Mouse (Mus musculus) kidney, embryonic 16.5 days (tissue): ENCODE measurements around the gene Net1. TPM values are rescaled to one million over a fixed set of nuclear protein-coding genes. Genes with fewer than 3 reads are reported as not detected.
A peak's percentile ranks its signal among the peaks of the same experiment; 100 is the strongest.

Experiments
- ATAC-seq: fragments of 200-750 bp; cut with Nextera tagmentation; 2 replicates; pipeline ENCODE4 v1.8.0; 2017; ENCODE audit warnings: moderate TSS enrichment; ENCODE audit not compliant: low FRiP score, low TSS enrichment
- H3K27ac ChIP-seq: fragments of 300-500 bp; sonication (generic); 2 replicates; pipeline ENCODE4 v1.5.1; 2014; ENCODE audit warnings: low read length
- H3K27me3 ChIP-seq: fragments of 300-500 bp; sonication (generic); 2 replicates; pipeline ENCODE4 v1.6.1; 2014; ENCODE audit warnings: low read length, control low read depth, mixed read lengths; ENCODE audit not compliant: insufficient read depth
- H3K36me3 ChIP-seq: fragments of 300-500 bp; sonication (generic); 2 replicates; pipeline ENCODE4 v1.6.1; 2014; ENCODE audit warnings: low read length, control low read depth, mixed read lengths; ENCODE audit not compliant: insufficient read depth
- H3K4me1 ChIP-seq: fragments of 300-500 bp; sonication (generic); 2 replicates; pipeline ENCODE4 v1.6.1; 2014; ENCODE audit warnings: low read length, control low read depth, mixed read lengths; ENCODE audit not compliant: insufficient read depth
- H3K4me2 ChIP-seq: fragments of 300-500 bp; sonication (generic); replicated peaks from 2 replicates; pipeline ENCODE4 v1.6.1; 2014; ENCODE audit warnings: low read depth, low read length
- H3K4me3 ChIP-seq: fragments of 300-500 bp; sonication (generic); 2 replicates; pipeline ENCODE4 v1.5.1; 2014; ENCODE audit warnings: mild to moderate bottlenecking, low read length
- H3K9ac ChIP-seq: fragments of 300-500 bp; sonication (generic); replicated peaks from 2 replicates; pipeline ENCODE4 v1.6.1; 2014; ENCODE audit warnings: low read length
- H3K9me3 ChIP-seq: fragments of 300-500 bp; sonication (generic); 2 replicates; pipeline ENCODE4 v1.6.1; 2016; ENCODE audit warnings: low read length, control low read depth
- WGBS: fragments of 180-500 bp; shearing (Covaris S2); extraction: QIAGEN DNeasy Blood & Tissue Kit; methylation state at CpG from one replicate; pipeline ENCODE4 v1.1.7; 2014; 5-methylcytosine and 5-hydroxymethylcytosine counted together
- polyA plus RNA-seq: library from polyadenylated mRNA; unstranded; fragments of >200 nt; fragmentation: Nextera tagmentation; extraction: Ambion mirVana; gene quantifications from 2 replicates; pipeline ENCODE4 v1.2.1, GENCODE M21; 2015

Net1 gene
- polyA plus RNA-seq, 1 experiment from 2014 or later = 60.9 TPM

GRCm38 (mm10) chr13:3892601-3893000 is 25.4 kb downstream of the Net1 start:
- H3K9me3 ChIP-seq = no peaks in the 10 kb centered on the region
- H3K4me1 ChIP-seq = peaks cover 18% of the 10 kb centered on the region
- peak overlapping the region; percentile 71 for H3K4me2 ChIP-seq
- WGBS = 21% methylated on average over 7 of the region's 7 CpGs
- peaks cover 13% of the 10 kb centered on the region for H3K36me3 ChIP-seq
- H3K27me3 ChIP-seq = no peaks in the 10 kb centered on the region
- H3K9ac ChIP-seq = peak overlapping the region; percentile 70
- H3K27ac ChIP-seq = peak overlapping the region; percentile 43; the same call in 1 of the 2 replicates
- peak overlapping the region; percentile 72 for H3K4me3 ChIP-seq
- ATAC-seq = no peak

- H3K9me3 ChIP-seq = no peaks in the 10 kb centered on the region
- peak overlapping the region; percentile 71 for H3K4me2 ChIP-seq
- 29% methylated on average over 8 of the region's 8 CpGs for WGBS
- H3K27ac ChIP-seq = peak overlapping the region; percentile 69; the same call in 1 of the 2 replicates
- H3K36me3 ChIP-seq = peaks cover 24% of the 10 kb centered on the region
- H3K4me3 ChIP-seq = peak overlapping the region; percentile 72
- ATAC-seq = peak; percentile 32; the same call in 1 of the 2 replicates
- H3K27me3 ChIP-seq = no peaks in the 10 kb centered on the region
- H3K9ac ChIP-seq = peak overlapping the region; percentile 54
- H3K4me1 ChIP-seq = peaks cover 18% of the 10 kb centered on the region
Observed at GRCm38 (mm10) chr13:3891479-3892087, 26.4 kb downstream of the Net1 start.

DNA sequence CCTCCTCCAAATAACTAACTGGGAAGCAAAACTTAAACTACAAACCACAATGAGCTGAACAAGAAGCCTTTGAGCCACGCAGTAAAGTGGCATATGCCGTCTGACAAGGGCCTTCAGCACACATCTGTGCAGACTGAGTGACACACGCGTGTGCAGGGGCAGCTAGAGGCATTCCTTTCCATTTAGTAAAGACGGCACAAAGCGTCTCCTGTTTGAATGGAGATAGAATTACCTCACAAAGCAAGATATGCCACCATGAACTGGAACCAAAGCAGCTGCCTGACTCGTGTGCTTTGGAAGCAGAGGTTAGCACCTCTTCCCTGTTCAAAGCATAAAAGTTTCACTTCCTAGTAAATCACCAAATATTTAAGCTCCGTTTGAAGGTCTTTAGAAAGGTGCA is 28.0 kb downstream of the Net1 start:
- no peak overlapping the region for H3K4me3 ChIP-seq
- peak overlapping the region; percentile 27 for H3K4me2 ChIP-seq
- H3K9me3 ChIP-seq = no peaks in the 10 kb centered on the region
- H3K27ac ChIP-seq = peak overlapping the region; percentile 65
- peaks cover 18% of the 10 kb centered on the region for H3K4me1 ChIP-seq
- 0 out of 2 replicates have a peak overlapping the region, but pooled peaks have one; percentile 44 for H3K9ac ChIP-seq
- no peak for ATAC-seq
- WGBS = 19% methylated on average over 8 of the region's 8 CpGs
- H3K27me3 ChIP-seq = no peaks in the 10 kb centered on the region
- peaks cover 33% of the 10 kb centered on the region for H3K36me3 ChIP-seq

DNA sequence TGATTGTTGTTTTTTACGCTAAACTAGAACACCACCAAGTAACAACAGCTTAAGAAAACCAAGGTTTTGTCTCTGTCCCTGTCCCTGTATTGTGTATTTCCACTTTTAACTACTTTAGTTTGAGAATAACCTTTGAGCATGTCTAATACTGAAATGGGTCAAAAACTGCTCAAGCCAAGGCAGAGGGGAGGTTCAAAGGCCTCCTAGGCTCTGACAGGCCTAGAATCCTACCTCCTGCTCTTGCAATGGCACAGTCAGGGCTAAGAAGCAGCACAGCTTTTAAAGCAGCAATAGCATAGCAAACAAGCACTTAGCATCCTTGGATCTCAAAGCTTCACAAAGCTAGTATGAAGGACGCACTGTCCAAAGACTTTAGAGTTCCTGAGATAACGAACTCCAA is 28.9 kb downstream of the Net1 start:
- no peak for ATAC-seq
- Histone ChIP-seq H3K27me3 (no peaks in the 10 kb centered on the region), H3K27ac (no peak overlapping the region), H3K4me2 (no peak overlapping the region), H3K4me1 (peaks cover 18% of the 10 kb centered on the region), H3K4me3 (no peak overlapping the region), H3K9ac (no peak overlapping the region), H3K36me3 (peaks cover 43% of the 10 kb centered on the region), H3K9me3 (no peaks in the 10 kb centered on the region)
- WGBS = 93% methylated on average over 3 of the region's 3 CpGs

- Histone ChIP-seq H3K4me1 (peaks cover 11% of the 10 kb centered on the region), H3K9ac (no peak overlapping the region), H3K9me3 (no peaks in the 10 kb centered on the region), H3K36me3 (peaks cover 56% of the 10 kb centered on the region), H3K27ac (no peak overlapping the region), H3K27me3 (no peaks in the 10 kb centered on the region), H3K4me3 (no peak overlapping the region), H3K4me2 (no peak overlapping the region)
- no peak for ATAC-seq
- 91% methylated on average over 7 of the region's 7 CpGs for WGBS
Observed at GRCm38 (mm10) chr13:3886663-3887062, 31.4 kb downstream of the Net1 start.

DNA sequence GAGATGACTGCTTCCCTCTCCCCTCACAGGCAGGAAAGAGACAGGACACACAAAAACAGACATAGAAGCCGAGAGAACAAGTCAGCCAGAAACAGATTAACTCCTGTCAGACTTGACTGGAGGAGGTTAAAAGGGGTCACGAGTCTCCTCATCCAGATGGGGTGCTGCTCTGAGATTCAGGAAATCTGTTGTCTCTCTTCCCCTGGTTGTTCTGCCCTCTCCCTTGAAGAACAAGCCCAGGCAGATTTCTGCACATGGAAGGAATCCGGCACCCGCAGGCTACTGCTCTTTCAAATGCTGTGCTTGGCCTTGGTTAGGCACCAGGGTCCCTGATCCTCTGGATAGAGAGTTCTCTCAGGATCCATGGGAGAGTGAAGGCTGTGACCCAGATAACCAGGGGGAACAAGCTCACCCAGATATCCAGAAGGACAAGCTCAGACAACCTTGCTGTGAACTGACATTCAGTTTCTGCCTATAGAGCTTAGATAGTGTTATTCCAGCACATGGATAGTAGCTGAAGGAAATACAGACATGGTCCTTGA is 40.3 kb downstream of the Net1 start:
- no peak overlapping the region for H3K9ac ChIP-seq
- 0 out of 2 replicates have a peak, but pooled peaks cover 5% of the 10 kb centered on the region for H3K4me1 ChIP-seq
- 45% methylated on average over 4 of the region's 4 CpGs for WGBS
- H3K4me2 ChIP-seq = no peak overlapping the region
- H3K27ac ChIP-seq = no peak overlapping the region
- ATAC-seq = peak; percentile 32; the same call in 1 of the 2 replicates
- no peaks in the 10 kb centered on the region for H3K27me3 ChIP-seq
- H3K4me3 ChIP-seq = no peak overlapping the region
- H3K36me3 ChIP-seq = peaks cover 12% of the 10 kb centered on the region
- no peaks in the 10 kb centered on the region for H3K9me3 ChIP-seq

DNA sequence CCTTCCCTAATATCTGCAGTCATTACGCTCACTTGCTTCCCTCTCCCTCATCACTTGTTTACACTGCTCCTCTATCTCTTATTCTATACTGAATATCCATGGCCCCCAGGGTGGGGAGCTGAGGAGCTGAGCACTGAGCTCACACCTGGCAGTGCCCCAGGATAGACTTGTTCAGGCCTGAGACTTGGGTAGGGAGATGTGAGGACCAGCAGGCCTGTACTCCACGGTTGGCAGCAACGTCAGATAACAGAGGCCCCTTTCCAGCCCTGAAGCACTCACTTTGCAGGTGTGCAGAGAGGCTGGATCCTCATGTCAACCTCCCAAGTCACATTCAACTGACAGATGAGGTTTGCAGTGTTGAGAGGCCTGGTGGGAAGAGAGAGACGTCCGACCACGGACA is 40.8 kb downstream of the Net1 start:
- Histone ChIP-seq H3K9me3 (no peaks in the 10 kb centered on the region), H3K36me3 (peaks cover 10% of the 10 kb centered on the region), H3K4me1 (0 out of 2 replicates have a peak, but pooled peaks cover 5% of the 10 kb centered on the region), H3K27ac (no peak overlapping the region), H3K27me3 (no peaks in the 10 kb centered on the region), H3K4me3 (no peak overlapping the region), H3K4me2 (no peak overlapping the region), H3K9ac (no peak overlapping the region)
- ATAC-seq = peak; percentile 52; the same call in 1 of the 2 replicates
- WGBS = 59% methylated on average over 6 of the region's 6 CpGs

GRCm38 (mm10) chr13:3876448-3876847 is 41.6 kb downstream of the Net1 start:
- ATAC-seq = no peak
- H3K27ac ChIP-seq = no peak overlapping the region
- WGBS = 66% methylated on average over 6 of the region's 6 CpGs

DNA sequence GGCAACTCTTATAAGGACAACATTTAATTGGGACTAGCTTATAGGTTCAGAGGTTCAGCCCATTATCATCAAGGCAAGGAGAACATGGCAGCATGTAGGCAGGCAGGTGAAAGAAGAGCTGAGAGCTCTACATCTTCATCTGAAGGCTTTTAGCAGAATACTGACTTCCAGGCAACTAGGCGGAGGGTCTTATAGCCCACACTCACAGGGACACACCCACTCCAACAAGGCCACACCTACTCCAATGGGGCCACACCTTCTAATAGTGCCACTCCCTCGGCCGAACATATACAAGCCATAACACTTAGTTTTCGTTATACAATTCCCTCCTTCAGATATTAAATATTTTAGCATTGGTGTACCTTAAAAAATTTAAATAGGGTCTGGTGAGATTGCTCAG is 45.2 kb downstream of the Net1 start:
- Histone ChIP-seq H3K4me1 (0 out of 2 replicates have a peak, but pooled peaks cover 5% of the 10 kb centered on the region), H3K9ac (no peak overlapping the region), H3K36me3 (no peaks in the 10 kb centered on the region), H3K27me3 (no peaks in the 10 kb centered on the region), H3K27ac (no peak overlapping the region), H3K4me3 (no peak overlapping the region), H3K4me2 (no peak overlapping the region), H3K9me3 (no peaks in the 10 kb centered on the region)
- whole genome bisulfite sequencing = 93% methylated on average over 4 of the region's 4 CpGs
- no peak for ATAC-seq

More at GRCm38 (mm10) chr13:3876448-3876847, 41.6 kb downstream of the Net1 start:
- H3K36me3 ChIP-seq = peaks cover 3% of the 10 kb centered on the region
- no peak overlapping the region for H3K4me3 ChIP-seq
- 0 out of 2 replicates have a peak, but pooled peaks cover 5% of the 10 kb centered on the region for H3K4me1 ChIP-seq
- H3K9ac ChIP-seq = no peak overlapping the region
- H3K4me2 ChIP-seq = no peak overlapping the region
- no peaks in the 10 kb centered on the region for H3K9me3 ChIP-seq
- H3K27me3 ChIP-seq = no peaks in the 10 kb centered on the region

DNA sequence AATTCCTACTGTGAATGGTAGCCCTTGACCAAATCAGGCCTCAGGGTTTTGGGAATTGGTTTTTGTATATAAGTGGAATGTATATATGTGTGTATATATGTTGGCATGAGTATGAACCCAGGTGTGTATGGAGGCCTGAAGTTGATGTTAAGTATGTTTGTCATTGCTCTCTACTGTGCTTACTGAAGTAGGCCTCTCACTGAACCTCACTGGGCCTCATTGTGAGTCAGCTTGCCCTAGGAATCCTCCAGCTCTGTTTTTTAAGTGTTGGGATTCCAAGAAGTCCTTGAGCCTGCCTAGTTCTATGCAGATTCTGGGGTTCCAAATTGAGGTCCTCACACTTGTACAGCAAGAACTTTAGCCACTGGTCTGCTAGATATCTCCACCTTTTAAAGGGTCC is 48.1 kb downstream of the Net1 start:
- Histone ChIP-seq H3K4me3 (no peak overlapping the region), H3K36me3 (no peaks in the 10 kb centered on the region), H3K9me3 (no peaks in the 10 kb centered on the region), H3K9ac (no peak overlapping the region), H3K27me3 (no peaks in the 10 kb centered on the region), H3K4me2 (no peak overlapping the region), H3K4me1 (no peaks in the 10 kb centered on the region), H3K27ac (no peak overlapping the region)
- ATAC-seq = no peak
